Mouse (Mus musculus): ENCODE measurements around the gene Mdfic.
A peak's percentile ranks its signal among the peaks of the same experiment; 100 is the strongest.

Gene Mdfic

DNA sequence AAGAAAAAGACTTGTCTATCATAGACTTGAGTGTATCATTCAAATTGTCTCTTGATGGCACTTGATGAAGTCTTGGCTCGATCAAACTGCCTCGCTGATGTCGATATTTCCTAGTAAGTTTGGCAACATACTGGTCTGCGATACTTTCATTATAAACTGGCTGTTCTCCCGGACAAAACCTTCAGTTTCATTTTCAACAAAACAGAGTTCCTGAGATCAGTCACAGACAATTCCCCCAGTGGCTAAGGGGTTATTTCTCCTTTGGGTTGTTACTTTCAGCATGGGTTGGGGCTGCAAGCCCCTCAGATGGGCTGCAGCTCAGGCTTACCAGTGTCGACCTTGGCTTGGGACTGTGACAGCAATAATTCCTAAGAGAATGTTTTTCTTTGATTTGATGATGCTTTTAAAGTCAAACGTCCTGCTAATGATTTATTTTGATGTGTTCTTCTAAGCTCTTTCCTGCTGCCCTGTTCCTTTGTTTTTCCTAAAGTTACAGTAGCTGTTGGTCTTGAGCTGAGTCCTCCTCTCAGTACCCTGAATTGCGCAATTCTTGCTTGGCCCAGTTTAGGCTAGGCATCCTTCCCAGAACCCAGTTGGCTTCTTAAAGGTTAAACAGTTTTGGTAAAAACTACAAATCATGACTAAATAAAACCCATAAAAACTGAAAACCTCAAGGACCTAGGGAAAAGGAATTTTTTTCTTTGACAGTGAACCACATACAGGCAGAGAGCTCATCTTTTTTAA is 73.3 kb downstream of the Mdfic start:
- DNase-seq (ENCODE audit: low spot score) = peak; percentile 38

- DNase-seq (ENCODE audit: low spot score) = no peak
These were observed 74.3 kb downstream of the Mdfic start for GRCm38 (mm10) chr6:15794801-15795200.

GRCm38 (mm10) chr6:15807382-15807781 is 86.9 kb downstream of the Mdfic start:
- no peak for DNase-seq (ENCODE audit: low spot score)

DNA sequence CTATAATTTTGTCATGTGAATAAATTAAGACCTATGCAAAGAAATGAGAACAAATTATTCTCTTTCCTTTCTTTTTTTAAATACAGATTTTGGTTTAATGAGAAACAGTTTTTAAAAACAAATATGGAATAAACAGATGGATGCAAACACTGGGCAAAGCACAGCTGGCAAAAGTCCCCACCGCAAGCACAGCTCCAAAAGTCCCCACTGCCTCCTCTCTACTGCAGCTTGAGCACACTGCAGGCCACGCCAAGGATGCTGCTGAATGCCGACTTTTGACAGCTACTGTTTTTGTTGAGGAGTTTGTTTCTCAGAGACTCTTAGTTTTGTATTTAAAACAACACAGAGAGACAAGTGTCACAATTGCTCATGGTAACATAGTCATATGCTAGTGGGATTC is 104.8 kb downstream of the Mdfic start:
- DNase-seq (ENCODE audit: low spot score) = no peak

DNA sequence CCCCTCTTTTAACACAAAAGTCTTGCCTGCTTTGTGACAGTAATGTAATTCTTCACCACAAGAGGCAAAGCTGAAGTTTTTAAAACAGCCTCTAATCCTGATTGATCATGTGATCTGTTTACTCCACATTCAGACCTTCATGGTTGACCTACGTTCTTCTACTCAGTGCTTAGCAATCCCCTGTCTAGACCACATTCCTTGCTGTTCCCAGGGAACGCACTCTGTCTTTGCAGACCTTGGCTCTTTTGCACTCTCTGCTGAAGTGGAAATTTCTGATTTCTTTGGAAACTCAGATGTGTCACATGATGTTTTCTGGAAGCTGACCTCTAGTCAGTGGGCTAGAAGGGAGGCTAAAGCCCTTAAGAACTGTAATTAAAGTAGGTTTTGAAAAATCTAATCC is 109.4 kb downstream of the Mdfic start:
- DNase-seq (ENCODE audit: low spot score) = no peak

DNA sequence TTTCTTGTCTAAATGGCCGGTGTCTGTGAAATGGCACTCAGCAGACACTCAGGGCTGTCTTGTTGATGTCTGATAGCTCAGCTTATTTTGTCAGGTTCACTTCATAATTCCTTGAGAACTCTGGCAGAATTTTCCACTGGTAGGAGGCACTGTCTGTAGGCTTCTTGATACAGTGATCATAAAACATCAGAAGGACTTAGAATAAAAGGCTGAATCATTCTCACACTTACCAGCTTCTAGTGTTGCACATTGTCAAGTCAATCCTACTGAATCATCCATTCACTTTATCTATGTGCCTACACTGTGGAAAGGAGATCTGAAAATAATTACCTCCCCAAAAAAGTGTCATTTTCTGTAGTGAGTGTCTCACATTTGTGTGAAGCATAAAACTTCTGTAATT is 110.2 kb downstream of the Mdfic start:
- no peak for DNase-seq (ENCODE audit: low spot score)

- no peak for DNase-seq (ENCODE audit: low spot score)
These were observed 117.2 kb downstream of the Mdfic start for GRCm38 (mm10) chr6:15837695-15838094.

DNA sequence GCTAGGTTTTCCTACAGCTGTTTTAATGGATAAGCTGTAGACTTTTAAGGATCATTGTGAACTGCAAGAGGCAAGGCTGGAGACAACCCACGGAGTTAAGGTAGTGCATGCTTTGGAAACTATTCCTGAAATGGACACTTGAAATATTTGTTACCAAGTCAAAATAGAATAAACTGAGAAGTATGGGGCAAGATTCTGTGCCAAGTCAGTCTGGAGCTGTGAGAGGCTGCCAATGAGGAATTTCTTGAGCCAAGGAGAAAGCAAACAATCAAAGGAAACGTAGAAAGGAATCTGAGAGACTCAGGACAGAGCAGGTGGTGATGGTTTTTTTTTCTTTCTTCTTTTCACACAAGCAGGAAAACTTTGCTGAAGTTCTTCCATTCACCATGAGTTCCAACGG is 119.4 kb downstream of the Mdfic start:
- DNase-seq (ENCODE audit: low spot score) = no peak

DNA sequence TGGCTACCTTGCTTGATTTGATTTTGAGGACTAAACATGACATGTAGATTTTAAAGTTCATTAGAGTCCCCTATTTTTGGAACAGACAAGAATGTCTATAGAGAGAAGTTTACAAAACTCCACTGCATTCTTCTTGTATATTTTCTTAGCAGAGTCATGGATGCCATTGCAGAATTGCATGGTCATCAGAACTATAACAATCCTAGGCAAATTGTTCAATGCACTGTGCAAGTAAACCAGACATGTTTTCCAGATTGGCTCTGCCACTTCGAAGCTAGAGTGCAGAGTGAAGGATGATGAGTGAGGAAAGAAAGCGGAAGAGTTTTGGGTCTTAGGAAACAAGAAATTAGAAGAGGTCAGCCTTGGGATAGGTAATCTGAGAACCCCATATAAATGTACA is 120.0 kb downstream of the Mdfic start:
- no peak for DNase-seq (ENCODE audit: low spot score)

GRCm38 (mm10) chr6:15841476-15842209 is 121.2 kb downstream of the Mdfic start:
- DNase-seq (ENCODE audit: low spot score) = no peak

DNA sequence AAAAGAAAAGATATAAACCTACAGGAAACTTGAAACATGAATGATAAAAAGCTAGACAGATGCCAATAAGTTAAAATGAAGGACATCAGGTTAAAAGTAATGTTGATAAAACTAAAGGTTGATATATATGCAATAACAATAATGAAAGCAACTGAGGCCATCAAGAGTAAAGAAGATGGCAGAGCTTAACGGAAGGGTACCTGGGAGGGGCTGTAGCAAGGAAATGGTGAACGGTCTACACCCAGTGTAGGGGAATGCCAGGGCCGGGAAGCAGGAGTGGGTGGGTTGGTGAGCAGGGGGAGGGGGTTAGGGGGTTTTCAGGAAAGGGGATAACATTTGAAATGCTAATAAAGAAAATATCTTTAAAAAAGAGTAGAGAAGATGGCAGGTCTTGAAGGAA is 122.8 kb downstream of the Mdfic start:
- DNase-seq (ENCODE audit: low spot score) = no peak

DNA sequence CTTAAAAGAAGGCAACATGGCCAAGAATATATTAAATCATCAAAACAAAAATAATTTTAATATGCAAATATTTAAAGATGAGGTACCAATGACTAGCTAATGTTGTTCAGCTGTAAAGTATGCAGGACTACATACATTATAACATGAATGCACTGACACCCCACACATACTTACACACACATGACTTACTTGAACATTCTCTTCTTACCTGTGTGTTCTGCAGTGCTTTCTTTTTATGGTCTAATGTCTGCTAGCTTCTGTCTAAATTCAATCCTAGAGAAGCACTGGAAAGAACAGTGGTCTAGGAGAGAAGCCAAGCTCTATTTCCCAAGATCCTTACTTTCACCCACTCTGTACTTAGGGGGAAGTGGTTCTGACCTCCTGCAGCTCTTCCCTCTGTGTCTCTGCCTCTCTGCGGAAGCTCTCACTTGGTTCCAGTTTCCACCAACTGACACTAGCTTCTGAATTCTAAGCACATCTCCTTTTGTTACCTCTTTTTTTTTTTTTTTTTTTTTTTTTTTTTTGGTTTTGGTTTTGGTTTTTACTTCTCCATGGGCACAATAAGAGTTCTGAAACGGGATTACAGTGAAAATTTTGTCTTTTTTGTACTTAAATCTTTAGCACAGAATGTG is 125.4 kb downstream of the Mdfic start:
- no peak for DNase-seq (ENCODE audit: low spot score)
